Comparison of ENCODE assay signal across 20 mouse cellular contexts in the genomic region with DNA sequence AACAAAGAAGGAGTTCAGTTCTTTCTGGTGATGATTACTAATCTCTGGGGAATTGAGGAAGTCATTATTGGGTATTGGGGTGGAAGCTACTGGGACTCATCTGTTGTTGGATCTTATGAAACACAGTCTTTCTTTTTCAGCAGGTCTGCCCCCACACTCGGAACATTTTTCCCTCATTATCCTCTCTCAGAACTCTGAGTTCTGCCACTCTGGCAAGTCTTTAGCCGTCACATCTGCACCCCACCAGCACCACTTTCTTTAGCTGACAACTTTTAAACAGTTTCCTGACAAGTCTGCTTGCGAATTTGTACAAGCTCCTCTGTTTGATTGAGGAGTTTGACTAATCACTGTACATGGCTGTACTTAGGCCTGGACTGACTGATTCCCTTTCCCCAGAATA.
DNase-seq lines count a peak whose midpoint lies in the region; ATAC-seq and TF ChIP-seq lines count a peak whose summit lies in the region.
"Had no signal": no experiment of that assay in that cellular context is flagged by ENCODE, and none has a peak within 500 bp of the region (broad histone marks: within the 10 kb centered on the region; RNA-seq: fewer than 3 reads in every experiment).

No protein-coding gene starts in this region.

- H3K36me3 ChIP-seq in limb, embryonic 15.5 days: no peaks in the 10 kb centered on the region
- H3K36me3 ChIP-seq in limb, embryonic 10.5 days: no peaks in the 10 kb centered on the region
- no peaks in the 10 kb centered on the region for H3K36me3 ChIP-seq in midbrain, postnatal 0 days (ENCODE audit: insufficient read depth, low read length)
- H3K36me3 ChIP-seq: embryonic facial prominence, embryonic 12.5 days; hindbrain, embryonic 10.5 days had no signal

- no peak for ATAC-seq in limb, embryonic 15.5 days (ENCODE audit: insufficient number of reproducible peaks, low FRiP score, low TSS enrichment, low read depth)
- ATAC-seq in midbrain, postnatal 0 days (ENCODE audit: low FRiP score): no peak
- ATAC-seq: forebrain, embryonic 14.5 days had no signal

- H3K27me3 ChIP-seq in limb, embryonic 15.5 days: no peaks in the 10 kb centered on the region
- H3K27me3 ChIP-seq in limb, embryonic 10.5 days (ENCODE audit: low read depth, poor library complexity, severe bottlenecking): no peaks in the 10 kb centered on the region
- H3K27me3 ChIP-seq in midbrain, postnatal 0 days (ENCODE audit: insufficient read depth, low read length): no peaks in the 10 kb centered on the region
- H3K27me3 ChIP-seq: embryonic facial prominence, embryonic 12.5 days had no signal

- 57% methylated on average over 3 of the region's 3 CpGs for WGBS in limb, embryonic 15.5 days
- whole genome bisulfite sequencing in limb, embryonic 10.5 days: 80% methylated on average over 3 of the region's 3 CpGs
- WGBS in midbrain, postnatal 0 days: 78% methylated on average over 3 of the region's 3 CpGs
- 76% methylated on average over 3 of the region's 3 CpGs for WGBS in lung, adult 2 months

- H3K9me3 ChIP-seq in limb, embryonic 15.5 days: no peaks in the 10 kb centered on the region
- no peaks in the 10 kb centered on the region for H3K9me3 ChIP-seq in limb, embryonic 10.5 days (replicated peaks)
- H3K9me3 ChIP-seq in midbrain, postnatal 0 days (ENCODE audit: low read length): no peaks in the 10 kb centered on the region
- H3K9me3 ChIP-seq: embryonic facial prominence, embryonic 12.5 days; hindbrain, embryonic 10.5 days had no signal

- H3K4me2 ChIP-seq in limb, embryonic 15.5 days: no peak overlapping the region
- no peak overlapping the region for H3K4me2 ChIP-seq in midbrain, postnatal 0 days (ENCODE audit: low read depth, low read length, poor library complexity, severe bottlenecking)
- H3K4me2 ChIP-seq: embryonic facial prominence, embryonic 12.5 days; heart, embryonic 11.5 days; hindbrain, embryonic 14.5 days had no signal

- H3K4me3 ChIP-seq in limb, embryonic 15.5 days: no peak overlapping the region
- no peak overlapping the region for H3K4me3 ChIP-seq in limb, embryonic 10.5 days
- H3K4me3 ChIP-seq in midbrain, postnatal 0 days (ENCODE audit: low read depth, low read length): no peak overlapping the region
- H3K4me3 ChIP-seq in lung, adult 2 months (replicated peaks; ENCODE audit: extremely low read depth, low read depth, low read length): no peak overlapping the region
- H3K4me3 ChIP-seq: embryonic facial prominence, embryonic 12.5 days; heart, adult 2 months; hindbrain, embryonic 10.5 days had no signal

- peak; percentile 13 to 52 for DNase-seq in layer of hippocampus, adult 18-20 months (ENCODE audit: low spot score in 2 of 2)
- no peak for DNase-seq in layer of hippocampus, adult 9-11 months
- no peak for DNase-seq in limb, embryonic 10.5 days (ENCODE audit: low spot score)
- DNase-seq in Muller cell, postnatal 12 days (ENCODE audit: inconsistent ontology term): peak; percentile 82
- DNase-seq in brain, adult 2 months (ENCODE audit: low read depth, low spot score): peak; percentile 53
- no peak for DNase-seq in midbrain, postnatal 0 days (ENCODE audit: low spot score)
- DNase-seq in lung, adult 2 months: no peak
- DNase-seq: adrenal gland, adult 8-10 months; adrenal gland, postnatal 36 days; cerebellum, adult 11-12 months; cerebellum, adult 9-10 months; cerebellum, postnatal 25 days; gastrocnemius, postnatal 10 days; heart, adult 2 months had no signal

- no peak for TF ChIP-seq POLR2A in lung, adult 2 months (IDR thresholded peaks at IDR 0.05; ENCODE audit: borderline replicate concordance, extremely low read depth, low read depth, low read length)

- TF ChIP-seq CTCF in midbrain, postnatal 0 days (IDR thresholded peaks at IDR 0.05): no peak
- TF ChIP-seq CTCF in lung, adult 2 months (IDR thresholded peaks at IDR 0.05; ENCODE audit: insufficient read depth, low read length): no peak

- peaks cover 48% of the 10 kb centered on the region for H3K4me1 ChIP-seq in limb, embryonic 15.5 days
- H3K4me1 ChIP-seq in limb, embryonic 10.5 days: peaks cover 61% of the 10 kb centered on the region
- 0 out of 2 replicates have a peak, but pooled peaks cover 3% of the 10 kb centered on the region for H3K4me1 ChIP-seq in midbrain, postnatal 0 days (ENCODE audit: insufficient read depth, low read length)
- H3K4me1 ChIP-seq in lung, adult 2 months (ENCODE audit: control insufficient read depth, insufficient read depth, low read length): peaks cover 18% of the 10 kb centered on the region

- H3K9ac ChIP-seq in limb, embryonic 15.5 days: no peak overlapping the region
- H3K9ac ChIP-seq in midbrain, postnatal 0 days (replicated peaks; ENCODE audit: low read length, poor library complexity, severe bottlenecking): no peak overlapping the region
- H3K9ac ChIP-seq: embryonic facial prominence, embryonic 12.5 days; hindbrain, embryonic 14.5 days had no signal

- H3K27ac ChIP-seq in limb, embryonic 15.5 days: 0 out of 2 replicates have a peak overlapping the region, but pooled peaks have one; percentile 22
- H3K27ac ChIP-seq in limb, embryonic 10.5 days: no peak overlapping the region
- H3K27ac ChIP-seq in midbrain, postnatal 0 days (ENCODE audit: low read depth, low read length): no peak overlapping the region
- H3K27ac ChIP-seq: embryonic facial prominence, embryonic 12.5 days; heart, adult 2 months; hindbrain, embryonic 10.5 days; hindbrain, embryonic 14.5 days had no signal

Comparison
In these comparisons a context has a peak if more than half of its experiments do, and no peak if none do; other contexts are left out.
1. DNase-seq: peak in layer of hippocampus, adult 18-20 months (2 of 2), Muller cell, postnatal 12 days (single experiment) and brain, adult 2 months (single experiment); none in layer of hippocampus, adult 9-11 months (single experiment), limb, embryonic 10.5 days (single experiment), midbrain, postnatal 0 days (single experiment) and lung, adult 2 months (single experiment).